Mouse (Mus musculus) mouse trophoblast stem cell (cell line): Measurements from ENCODE around the gene Fut8.
"Not testable (repeated sequence)": the region's sequence is repeated elsewhere in the genome, so short reads cannot be mapped to it uniquely, and the experiment has no call there.

Source experiments
- in situ Hi-C, 2 experiments: fragments of 300-500 bp; cut with MseI, MboI; formaldehyde crosslinking; loops; 2 replicates in 1 of 2; 3 replicates in 1 of 2; pipeline ENCODE4 v1.15.1; 2025

The Fut8 gene

GRCm38 (mm10) chr12:77222272-77222874, 15.6 kb upstream of the Fut8 start:
- in situ Hi-C loops = no loop called here

- in situ Hi-C loops = no loop called here
These were observed 14.3 kb upstream of the Fut8 start for GRCm38 (mm10) chr12:77223595-77223994.

- in situ Hi-C loops = no loop called here
These were observed 13.8 kb upstream of the Fut8 start for GRCm38 (mm10) chr12:77224121-77224520.

- in situ Hi-C loops = no loop called here
These were observed 13.0 kb upstream of the Fut8 start for GRCm38 (mm10) chr12:77224891-77225290.

GRCm38 (mm10) chr12:77225727-77226126, 12.2 kb upstream of the Fut8 start:
- in situ Hi-C loops = no loop called here

GRCm38 (mm10) chr12:77235958-77236357, 2.0 kb upstream of the Fut8 start:
- in situ Hi-C loops = loop anchor here in 1 of 2 experiments (10.0 kb wide), 1 partner anchor 191 kb away; no protein-coding TSS in a partner anchor

- in situ Hi-C loops = loop anchor here in 1 of 2 experiments (10.0 kb wide), 1 partner anchor 194 kb away; no protein-coding TSS in a partner anchor
These were observed 835 bp downstream of the Fut8 start for GRCm38 (mm10) chr12:77238531-77239389.

GRCm38 (mm10) chr12:77239390-77240061, 1.6 kb downstream of the Fut8 start:
- in situ Hi-C loops = loop anchor here in 1 of 2 experiments (10.0 kb wide), 1 partner anchor 195 kb away; no protein-coding TSS in a partner anchor

- in situ Hi-C loops = no loop called here
These were observed 2.4 kb downstream of the Fut8 start for GRCm38 (mm10) chr12:77240372-77240771.

GRCm38 (mm10) chr12:77240839-77241238, 2.9 kb downstream of the Fut8 start:
- in situ Hi-C loops = no loop called here

GRCm38 (mm10) chr12:77262650-77263049, 24.7 kb downstream of the Fut8 start:
- in situ Hi-C loops = no loop called here

- in situ Hi-C loops = no loop called here
These were observed 25.9 kb downstream of the Fut8 start for GRCm38 (mm10) chr12:77263816-77264215.

GRCm38 (mm10) chr12:77270694-77271093, 32.8 kb downstream of the Fut8 start:
- in situ Hi-C loops = no loop called here

GRCm38 (mm10) chr12:77288507-77288906, 50.6 kb downstream of the Fut8 start:
- in situ Hi-C loops = no loop called here

- in situ Hi-C loops = no loop called here
These were observed 53.1 kb downstream of the Fut8 start for GRCm38 (mm10) chr12:77291017-77291416.

- in situ Hi-C loops = not testable (repeated sequence)
These were observed 53.9 kb downstream of the Fut8 start for GRCm38 (mm10) chr12:77291864-77292263.

GRCm38 (mm10) chr12:77292375-77293258, 54.7 kb downstream of the Fut8 start:
- in situ Hi-C loops = no loop called here

GRCm38 (mm10) chr12:77296119-77296518, 58.2 kb downstream of the Fut8 start:
- in situ Hi-C loops = no loop called here

- in situ Hi-C loops = no loop called here
These were observed 59.2 kb downstream of the Fut8 start for GRCm38 (mm10) chr12:77297114-77297513.

GRCm38 (mm10) chr12:77297858-77298257, 59.9 kb downstream of the Fut8 start:
- in situ Hi-C loops = no loop called here

GRCm38 (mm10) chr12:77302011-77302410, 64.1 kb downstream of the Fut8 start:
- in situ Hi-C loops = no loop called here
